Mouse (Mus musculus) urinary bladder, postnatal 10 days (tissue): ENCODE results near the gene Becn1.
"Not testable (repeated sequence)": the region's sequence is repeated elsewhere in the genome, so short reads cannot be mapped to it uniquely, and the experiment has no call there.

ENCODE experiments used
- DNase-seq: peaks from one replicate; pipeline ENCODE4 v3.0.0; 2022; ENCODE audit warnings: low spot score

Gene Becn1

GRCm38 (mm10) chr11:101302004-101302798 lies at the start of gene Becn1:
Becn1 (minus strand) TSS chr11:101302286.
- DNase-seq, result peak; percentile 97

- no peak for DNase-seq
Observed at GRCm38 (mm10) chr11:101351721-101352111, 49.6 kb upstream of the Becn1 start.

- no peak for DNase-seq
Observed at GRCm38 (mm10) chr11:101351100-101351720, 49.1 kb upstream of the Becn1 start.

DNA sequence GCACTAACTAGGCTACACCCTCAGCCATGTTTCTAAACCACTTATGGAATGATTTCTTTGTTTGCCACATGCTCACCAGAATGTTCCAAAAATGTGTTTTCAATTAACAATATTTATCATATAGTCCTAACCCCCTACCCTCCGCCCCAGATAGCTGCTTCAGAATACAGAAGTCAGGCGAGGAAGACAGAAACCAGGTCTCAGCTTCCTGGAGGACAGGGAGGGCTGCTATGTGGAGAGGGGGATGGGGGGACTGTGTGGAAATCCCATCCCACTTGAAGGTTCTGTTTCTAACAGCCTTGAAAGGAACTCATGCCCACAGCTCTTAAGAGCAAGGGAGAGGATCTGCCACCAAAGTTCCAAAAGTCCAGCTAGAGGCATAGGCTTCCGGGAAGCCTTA lies 47.1 kb upstream of the Becn1 start:
- DNase-seq, result no peak

- DNase-seq, result no peak
Observed at GRCm38 (mm10) chr11:101348774-101349173, 46.7 kb upstream of the Becn1 start.

- DNase-seq, result no peak
Observed at GRCm38 (mm10) chr11:101347083-101347775, 45.1 kb upstream of the Becn1 start.

GRCm38 (mm10) chr11:101338123-101338760 lies 36.2 kb upstream of the Becn1 start:
- DNase-seq, result no peak

DNA sequence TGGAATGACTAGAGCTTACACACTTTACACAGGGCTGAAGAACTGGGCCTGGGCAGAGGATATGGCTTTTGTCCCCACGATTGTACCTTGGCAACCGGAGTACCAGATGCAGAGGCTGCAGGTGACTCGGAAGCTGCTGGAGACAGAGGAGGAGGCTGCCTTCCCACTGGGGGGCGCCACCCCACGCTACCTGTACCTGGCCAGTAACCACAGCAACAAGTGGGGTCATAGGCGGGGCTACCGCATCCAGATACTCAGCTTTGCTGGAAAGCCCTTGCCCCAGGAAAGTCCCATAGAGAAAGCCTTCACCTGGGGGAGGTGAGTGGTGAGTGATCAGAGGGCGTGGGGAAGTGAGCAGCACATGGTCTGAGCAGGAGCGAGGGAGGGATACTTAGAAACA lies 33.6 kb upstream of the Becn1 start:
- no peak for DNase-seq

GRCm38 (mm10) chr11:101334516-101334915 lies 32.4 kb upstream of the Becn1 start:
- DNase-seq, result no peak

GRCm38 (mm10) chr11:101334023-101334422 lies 31.9 kb upstream of the Becn1 start:
- DNase-seq, result no peak

- DNase-seq, result no peak
Observed at GRCm38 (mm10) chr11:101332537-101332936, 30.5 kb upstream of the Becn1 start.

GRCm38 (mm10) chr11:101330961-101331360 lies 28.9 kb upstream of the Becn1 start:
- not testable (repeated sequence) for DNase-seq

DNA sequence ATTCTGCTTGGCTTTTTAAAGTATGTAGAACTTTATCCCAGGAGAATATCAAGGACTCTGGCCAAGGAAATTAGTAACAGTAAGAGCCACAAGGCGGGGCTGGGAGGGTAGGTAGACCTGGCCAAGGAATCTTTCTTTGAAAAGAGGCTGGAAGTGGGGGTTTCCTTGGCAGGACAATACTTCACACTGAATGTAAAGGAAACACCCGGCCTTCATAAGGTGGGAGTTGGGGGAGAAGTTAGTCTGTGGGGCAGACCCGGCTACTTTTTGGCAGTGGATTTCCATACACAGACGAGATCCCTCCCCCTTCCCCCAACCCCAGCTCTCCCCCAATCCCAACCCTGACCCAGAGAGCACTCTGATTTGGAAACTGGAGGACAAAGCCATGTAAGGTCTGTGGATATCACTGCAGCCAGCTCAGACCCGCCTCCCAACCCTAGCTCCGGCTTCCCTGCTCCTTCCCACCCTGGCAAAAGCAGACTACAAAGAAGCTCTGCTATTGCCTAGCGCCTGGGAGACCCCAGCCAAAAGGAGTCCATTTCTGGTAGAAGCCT lies 28.4 kb upstream of the Becn1 start, which contains the start of gene Aoc3:
TSS of gene Aoc3 (plus strand) at position 235 of the 554 bp plus-strand sequence.
- no peak for DNase-seq

- DNase-seq, result no peak
Observed at GRCm38 (mm10) chr11:101328941-101329635, 27.0 kb upstream of the Becn1 start.

- no peak for DNase-seq
Observed at GRCm38 (mm10) chr11:101327311-101327710, 25.2 kb upstream of the Becn1 start.

DNA sequence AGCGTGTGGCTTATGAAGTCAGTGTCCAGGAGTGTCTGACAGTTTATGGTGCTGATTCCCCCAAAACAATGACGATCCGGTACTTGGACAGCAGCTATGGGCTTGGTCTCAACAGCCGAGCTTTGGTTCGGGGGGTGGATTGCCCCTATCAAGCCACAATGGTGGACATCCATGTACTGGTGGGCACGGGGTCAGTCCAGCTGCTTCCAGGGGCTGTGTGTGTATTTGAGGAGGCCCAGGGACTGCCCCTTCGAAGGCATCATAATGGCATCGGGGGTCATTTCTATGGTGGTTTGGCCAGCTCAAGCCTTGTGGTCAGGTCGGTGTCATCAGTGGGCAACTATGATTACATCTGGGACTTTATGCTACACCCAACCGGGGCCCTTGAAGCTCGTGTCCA lies 24.1 kb upstream of the Becn1 start:
- DNase-seq, result no peak

GRCm38 (mm10) chr11:101325201-101325600 lies 23.1 kb upstream of the Becn1 start:
- not testable (repeated sequence) for DNase-seq

GRCm38 (mm10) chr11:101324763-101325162 lies 22.7 kb upstream of the Becn1 start, which contains the start of gene Aoc2:
Aoc2 (plus strand) TSS chr11:101325063.
- no peak for DNase-seq

GRCm38 (mm10) chr11:101323609-101324008 lies 21.5 kb upstream of the Becn1 start:
- DNase-seq, result no peak

DNA sequence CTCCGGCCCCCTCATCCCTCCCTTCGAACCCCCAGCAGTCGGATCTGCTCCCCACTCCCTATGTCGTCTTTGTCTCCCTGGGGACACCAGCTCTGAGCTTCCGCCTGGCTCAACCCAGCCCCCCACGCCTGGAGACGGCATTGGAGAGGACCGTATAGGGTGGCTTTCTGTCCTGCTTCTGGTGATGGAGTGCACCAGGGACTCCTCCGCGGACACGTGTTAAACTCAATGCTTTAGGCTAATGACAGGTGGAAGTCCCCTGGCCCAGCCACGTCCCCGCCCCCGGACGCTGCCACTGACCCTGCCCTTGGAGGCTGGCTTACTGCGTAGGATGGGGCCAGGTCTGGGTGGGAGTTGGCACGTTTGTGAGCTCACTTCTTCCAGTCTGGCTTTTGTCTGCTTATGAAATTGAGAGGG lies 14.4 kb upstream of the Becn1 start:
- DNase-seq, result no peak
